Mouse (Mus musculus) cerebellum, adult 2 months (tissue): ENCODE results near the gene Stk4. TPM values are rescaled to one million over a fixed set of nuclear protein-coding genes. Genes with fewer than 3 reads are reported as not detected.

ENCODE experiments used
- DNase-seq, 2 experiments: peaks; one replicate each; pipeline ENCODE4 v3.0.0; 2021
- H3K27ac ChIP-seq: fragments of 200-500 bp; 2 replicates; pipeline ENCODE4 v1.5.1; 2012; ENCODE audit warnings: low read length, control low read depth, inconsistent platforms; ENCODE audit not compliant: insufficient read depth
- H3K27me3 ChIP-seq: fragments of 200-500 bp; 2 replicates; pipeline ENCODE4 v1.6.1; 2012; ENCODE audit warnings: inconsistent platforms, mild to moderate bottlenecking, low read length, moderate library complexity; ENCODE audit not compliant: control insufficient read depth, insufficient read depth
- H3K4me1 ChIP-seq: fragments of 200-500 bp; 2 replicates; pipeline ENCODE4 v1.6.1; 2011; ENCODE audit warnings: low read length; ENCODE audit not compliant: control insufficient read depth, insufficient read depth
- H3K4me3 ChIP-seq: fragments of 200-500 bp; replicated peaks from 2 replicates; pipeline ENCODE3; 2011; ENCODE audit warnings: mild to moderate bottlenecking, low read depth, low read length, control low read depth; ENCODE audit not compliant: insufficient read depth
- CTCF ChIP-seq: fragments of 200-500 bp; IDR thresholded peaks from 2 replicates; pipeline ENCODE4 v1.5.1; 2011; ENCODE audit warnings: low read depth, mild to moderate bottlenecking, control low read depth, low read length, moderate library complexity, borderline replicate concordance; ENCODE audit not compliant: insufficient read depth
- POLR2A ChIP-seq: fragments of 200-500 bp; IDR thresholded peaks from 2 replicates; pipeline ENCODE4 v1.6.1; 2011; ENCODE audit warnings: low read length, control low read depth, borderline replicate concordance; ENCODE audit not compliant: insufficient read depth
- WGBS: fragments of 180-500 bp; shearing (Covaris S2); methylation state at CpG from one replicate; pipeline ENCODE4 v1.1.7; 2018; 5-methylcytosine and 5-hydroxymethylcytosine counted together
- polyA plus RNA-seq: library from polyadenylated mRNA; depleted of rRNA; stranded (reverse); fragments of >200 nt; gene quantifications from 2 replicates; pipeline ENCODE4 v1.2.3, GENCODE M21; 2012

Gene Stk4
- polyA plus RNA-seq, 1 experiment: 17.1 TPM

DNA sequence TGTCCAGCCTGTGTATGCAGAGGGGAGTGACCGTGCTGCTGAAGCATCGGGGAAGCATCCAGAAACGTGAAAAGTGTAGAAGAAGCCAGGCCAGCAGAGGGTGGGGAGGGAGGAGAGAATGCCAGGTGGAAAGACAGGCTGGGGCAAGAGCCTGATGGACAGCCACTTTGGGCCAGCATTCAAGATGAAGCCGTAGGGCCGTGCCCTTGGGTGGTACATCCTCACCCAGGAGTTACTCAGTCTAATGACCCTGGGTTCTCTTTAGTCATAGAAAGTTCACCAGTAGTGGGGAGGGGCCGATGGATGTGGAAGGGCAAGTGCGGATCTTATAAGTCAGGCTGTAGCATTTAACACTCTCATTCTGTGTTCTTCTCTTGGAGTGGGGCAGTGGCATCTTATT, 86.0 kb downstream of the Stk4 start:
- DNase-seq: no peak
- no peak overlapping the region for H3K4me3 ChIP-seq
- H3K27me3 ChIP-seq: no peaks in the 10 kb centered on the region
- 64% methylated on average over 7 of the region's 7 CpGs for WGBS
- H3K4me1 ChIP-seq: peaks cover 8% of the 10 kb centered on the region; the same call in 1 of the 2 replicates
- TF ChIP-seq CTCF (no peak), POLR2A (no peak)
- H3K27ac ChIP-seq: no peak overlapping the region

DNA sequence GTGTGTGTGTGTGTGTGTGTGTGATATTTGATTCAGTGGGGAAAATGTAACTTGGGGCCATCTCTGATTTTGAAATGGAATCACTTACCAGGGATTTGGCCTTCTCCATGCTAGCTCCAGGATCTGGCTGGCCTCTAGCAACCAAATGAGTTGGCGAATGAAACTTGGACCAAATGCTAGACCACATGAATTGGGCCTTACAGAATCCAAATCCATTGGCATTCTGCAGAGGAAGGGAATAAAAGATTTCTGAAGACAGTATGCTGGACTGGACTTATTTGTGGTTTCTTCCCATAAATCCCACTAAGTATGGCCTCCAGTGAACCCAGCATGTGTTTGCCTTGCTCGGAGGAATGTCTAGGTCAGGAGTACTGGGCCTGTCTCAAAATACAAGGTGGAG, 88.7 kb downstream of the Stk4 start:
- no peak for TF ChIP-seq CTCF
- no peak for TF ChIP-seq POLR2A
- Histone ChIP-seq H3K4me1 (no peaks in the 10 kb centered on the region; the same call in 1 of the 2 replicates), H3K27ac (no peak overlapping the region), H3K27me3 (no peaks in the 10 kb centered on the region), H3K4me3 (no peak overlapping the region)
- DNase-seq: peak in 1 of 2 experiments; percentile 16
- WGBS: 59% methylated on average over 2 of the region's 2 CpGs

DNA sequence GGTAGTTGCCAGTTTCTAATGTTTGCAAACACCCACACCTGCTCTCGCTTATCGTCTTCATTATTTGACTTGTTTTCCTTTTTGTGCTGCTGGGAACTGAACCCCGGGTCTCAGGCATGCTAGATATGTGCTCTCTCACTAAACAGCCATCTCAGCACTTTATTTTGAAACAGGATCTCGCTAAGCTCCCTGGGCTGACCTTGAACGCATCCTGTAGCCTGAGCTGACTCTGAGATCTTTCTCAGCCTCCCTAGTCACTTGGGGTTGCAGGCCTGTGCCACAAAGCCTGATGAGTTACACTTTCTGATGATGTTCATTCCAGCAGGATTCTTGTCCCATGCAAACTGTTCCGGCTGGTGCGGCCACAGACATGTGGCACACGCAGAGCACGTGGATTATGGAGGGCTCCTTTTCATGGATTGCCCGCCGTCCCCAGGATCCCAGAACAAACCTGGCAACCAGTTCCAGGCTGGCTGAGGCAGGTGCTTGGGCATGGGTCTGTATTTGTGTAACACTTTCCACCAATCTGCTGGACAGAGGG, 91.5 kb downstream of the Stk4 start:
- TF ChIP-seq CTCF (no peak), POLR2A (no peak)
- no peaks in the 10 kb centered on the region for H3K27me3 ChIP-seq
- H3K4me3 ChIP-seq: no peak overlapping the region
- H3K4me1 ChIP-seq: no peaks in the 10 kb centered on the region
- 89% methylated on average over 11 of the region's 11 CpGs for WGBS
- DNase-seq: no peak
- H3K27ac ChIP-seq: no peak overlapping the region

DNA sequence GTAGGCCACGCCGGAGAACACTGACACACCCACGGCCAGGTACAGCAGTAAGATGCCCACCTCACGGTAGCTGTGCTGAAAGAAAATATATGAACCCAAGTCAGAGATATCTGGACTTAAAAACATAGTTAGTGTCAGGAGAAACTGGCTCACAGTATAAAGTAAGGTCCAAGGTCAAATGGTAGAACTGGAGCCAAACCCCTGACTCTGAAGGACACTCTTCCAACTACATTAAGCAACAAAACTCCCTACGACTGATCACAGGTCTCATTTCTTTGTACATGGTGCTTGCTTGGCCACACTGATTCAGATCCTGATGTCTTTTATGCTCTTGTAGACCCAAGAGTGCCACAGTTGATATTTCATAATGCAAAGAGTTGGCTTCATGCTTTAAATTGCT, 94.8 kb downstream of the Stk4 start:
- no peak for DNase-seq
- no peaks in the 10 kb centered on the region for H3K4me1 ChIP-seq
- WGBS: 94% methylated on average over 5 of the region's 5 CpGs
- H3K4me3 ChIP-seq: no peak overlapping the region
- TF ChIP-seq POLR2A (no peak), CTCF (no peak)
- no peak overlapping the region for H3K27ac ChIP-seq
- peaks cover 3% of the 10 kb centered on the region; the same call in 1 of the 2 replicates for H3K27me3 ChIP-seq

DNA sequence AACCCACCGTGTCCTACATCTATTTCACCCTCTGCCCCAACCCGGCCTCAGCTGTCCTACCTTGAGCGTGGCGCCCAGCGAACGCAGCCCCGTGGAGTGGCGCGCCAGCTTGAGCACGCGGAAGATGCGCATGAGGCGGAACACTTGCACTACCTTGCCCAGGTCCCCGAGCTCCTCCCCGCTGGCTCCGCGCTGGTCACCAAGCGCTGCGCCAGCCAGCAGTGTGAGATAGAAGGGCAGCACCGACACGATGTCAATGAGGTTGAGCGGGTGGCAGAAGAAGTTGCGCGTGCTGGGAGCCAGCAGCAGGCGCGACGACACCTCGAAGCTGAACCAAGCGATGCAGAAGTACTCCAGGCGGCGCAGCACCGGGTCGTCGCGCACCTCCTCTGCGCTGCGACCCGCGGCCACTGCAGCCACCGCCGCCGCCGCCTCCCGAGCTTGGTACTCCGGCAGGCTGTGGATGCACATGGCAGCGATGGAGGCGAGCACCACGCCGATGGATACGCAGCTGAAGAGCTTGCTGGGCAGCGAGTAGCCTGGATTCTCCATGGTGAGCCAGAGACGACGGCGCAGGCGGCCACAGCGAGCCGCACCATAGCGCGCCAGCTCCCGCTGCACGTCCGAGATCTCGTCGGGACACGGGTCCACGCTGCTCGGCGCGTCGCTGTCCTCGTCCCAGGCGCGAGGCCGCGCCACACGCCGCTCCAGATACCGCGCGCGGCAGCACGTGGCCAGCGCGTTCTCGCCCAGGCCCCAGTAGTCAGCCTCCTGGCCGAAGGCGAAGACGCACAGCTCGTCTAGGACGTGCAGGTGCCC, 97.8 kb downstream of the Stk4 start:
- 14% methylated on average over 90 of the region's 90 CpGs for WGBS
- no peak for DNase-seq
- H3K27me3 ChIP-seq: peaks cover 3% of the 10 kb centered on the region; the same call in 1 of the 2 replicates

DNA sequence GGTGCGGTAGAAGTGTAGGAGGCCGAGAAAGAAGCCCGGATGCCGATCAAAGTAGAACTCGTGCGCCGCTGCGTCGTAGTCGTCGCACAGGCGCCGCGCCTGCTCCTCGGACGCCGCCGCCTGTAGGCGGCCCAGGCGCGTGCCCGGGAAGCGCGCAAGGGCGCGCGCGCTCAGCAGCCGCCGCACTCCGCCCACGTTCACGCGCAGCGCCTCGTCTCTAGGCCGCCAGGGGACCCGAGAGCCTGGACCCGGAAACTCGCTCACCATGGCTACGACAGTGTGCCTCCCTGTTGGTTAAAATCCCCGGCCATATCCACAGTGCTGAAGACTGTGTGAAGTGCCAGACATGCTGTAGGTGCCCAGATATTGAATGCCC, 98.4 kb downstream of the Stk4 start:
- Histone ChIP-seq H3K27me3 (peaks cover 3% of the 10 kb centered on the region; the same call in 1 of the 2 replicates), H3K4me1 (no peaks in the 10 kb centered on the region), H3K4me3 (no peak overlapping the region), H3K27ac (no peak overlapping the region)
- no peak for TF ChIP-seq POLR2A
- TF ChIP-seq CTCF: no peak
- WGBS: 12% methylated on average over 42 of the region's 42 CpGs
- no peak for DNase-seq

More for the DNA sequence above, 97.8 kb downstream of the Stk4 start:
- TF ChIP-seq CTCF: no peak
- no peak for TF ChIP-seq POLR2A
- no peak overlapping the region for H3K4me3 ChIP-seq
- no peaks in the 10 kb centered on the region for H3K4me1 ChIP-seq
- H3K27ac ChIP-seq: no peak overlapping the region

DNA sequence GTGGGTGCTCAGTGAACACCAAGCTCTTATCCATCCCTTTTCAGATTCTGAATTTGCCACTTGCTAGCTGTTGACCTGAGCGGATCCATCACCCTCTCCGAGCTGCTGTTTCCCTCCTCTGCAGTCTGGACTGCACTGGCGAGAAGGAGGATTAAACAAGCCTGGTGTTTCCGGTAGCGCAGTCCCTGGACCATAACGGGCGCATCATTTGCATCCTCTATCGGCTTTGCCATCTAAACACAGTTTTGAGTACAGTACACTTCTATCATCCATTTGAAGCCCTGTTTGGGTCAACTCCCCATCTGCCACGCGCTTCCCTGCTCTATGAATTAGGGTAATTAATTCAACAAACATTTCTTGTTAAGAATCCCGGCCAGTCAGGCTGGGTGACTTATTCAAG, 100.2 kb downstream of the Stk4 start:
- Histone ChIP-seq H3K27ac (no peak overlapping the region), H3K4me1 (0 out of 2 replicates have a peak, but pooled peaks cover 4% of the 10 kb centered on the region), H3K4me3 (no peak overlapping the region), H3K27me3 (peaks cover 3% of the 10 kb centered on the region; the same call in 1 of the 2 replicates)
- no peak for DNase-seq
- 33% methylated on average over 11 of the region's 11 CpGs for WGBS
- TF ChIP-seq CTCF (no peak), POLR2A (no peak)

DNA sequence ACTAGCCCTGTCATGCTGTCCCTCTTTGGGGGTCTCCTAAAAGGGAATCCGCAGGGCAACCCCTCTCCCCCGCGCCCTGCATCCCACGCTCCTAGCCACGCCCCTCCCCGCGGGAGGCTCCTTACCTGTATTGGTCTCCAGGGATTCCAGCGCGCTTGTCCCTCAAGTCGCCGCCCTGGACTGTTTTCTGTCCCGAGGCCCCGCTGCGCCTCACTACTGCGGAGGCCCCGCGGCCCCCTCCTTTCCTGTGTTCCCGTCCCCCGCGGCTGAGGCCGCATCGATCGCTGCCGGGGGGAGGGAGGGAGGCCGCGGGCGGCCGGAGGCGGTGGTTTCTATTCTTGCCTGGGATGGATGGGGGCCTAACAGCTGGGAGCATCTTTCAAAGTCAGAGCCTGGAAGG, 100.8 kb downstream of the Stk4 start, which contains the start of gene Kcns1:
Gene Kcns1, minus strand, starts transcription at position 212 of the 400 bp plus-strand sequence.
- no peak for DNase-seq
- no peak within 1 kb of the TSS for H3K27ac ChIP-seq
- H3K4me3 ChIP-seq: peak within 1 kb of the TSS; percentile 1
- peaks cover 3% of the 10 kb centered on the region; the same call in 1 of the 2 replicates for H3K27me3 ChIP-seq
- 0 out of 2 replicates have a peak, but pooled peaks cover 4% of the 10 kb centered on the region for H3K4me1 ChIP-seq
- TF ChIP-seq POLR2A (no peak), CTCF (no peak)
- 3% methylated on average over 27 of the region's 29 CpGs for WGBS
